Mouse (Mus musculus) kidney, postnatal 0 days (tissue): ENCODE measurements at regions not wholly inside any gene's neighbourhood (a gene's known extent, or its start where the extent isn't known, plus 50 kb on each side); places are given as distances from the start of the nearest gene placed in this dataset.
"Not testable (repeated sequence)": the region's sequence is repeated elsewhere in the genome, so short reads cannot be mapped to it uniquely, and the experiment has no call there.

Source experiments
- ATAC-seq: fragments of 200-750 bp; cut with Nextera tagmentation; replicated peaks from 2 replicates; pipeline ENCODE4 v1.8.0; 2017; ENCODE audit warnings: low read depth, moderate number of reproducible peaks, moderate TSS enrichment, moderate library complexity; ENCODE audit not compliant: low FRiP score
- DNase-seq: peaks from one replicate; pipeline ENCODE4 v3.0.0-alpha.2; 2016; ENCODE audit warnings: low spot score
- H3K27ac ChIP-seq: fragments of 300-500 bp; sonication (generic); 2 replicates; pipeline ENCODE4 v1.5.1; 2014; ENCODE audit warnings: mild to moderate bottlenecking
- H3K27me3 ChIP-seq: fragments of 300-500 bp; sonication (generic); 2 replicates; pipeline ENCODE4 v1.6.1; 2014; ENCODE audit warnings: low read length, mixed read lengths; ENCODE audit not compliant: insufficient read depth
- H3K36me3 ChIP-seq: fragments of 300-500 bp; sonication (generic); 2 replicates; pipeline ENCODE4 v1.6.1; 2014; ENCODE audit warnings: low read length, mixed read lengths; ENCODE audit not compliant: insufficient read depth
- H3K4me1 ChIP-seq: fragments of 300-500 bp; sonication (generic); replicated peaks from 2 replicates; pipeline ENCODE4 v1.6.1; 2014; ENCODE audit warnings: antibody characterized with exemption, low read length, mixed read lengths; ENCODE audit not compliant: insufficient read depth
- H3K4me2 ChIP-seq: fragments of 300-500 bp; sonication (generic); 2 replicates; pipeline ENCODE4 v1.6.1; 2014; ENCODE audit warnings: mild to moderate bottlenecking, low read length, moderate library complexity, mixed read lengths
- H3K4me3 ChIP-seq: fragments of 300-500 bp; sonication (generic); replicated peaks from 2 replicates; pipeline ENCODE4 v1.5.1; 2014; ENCODE audit warnings: low read depth, low read length
- H3K9ac ChIP-seq: fragments of 300-500 bp; sonication (generic); 2 replicates; pipeline ENCODE4 v1.6.1; 2014; ENCODE audit warnings: low read depth, low read length
- H3K9me3 ChIP-seq: fragments of 300-500 bp; sonication (generic); replicated peaks from 2 replicates; pipeline ENCODE4 v1.6.1; 2016; ENCODE audit warnings: low read length, inconsistent platforms, mixed read lengths
- CTCF ChIP-seq: IDR thresholded peaks from 2 replicates; pipeline ENCODE4 v1.5.1; 2016; ENCODE audit warnings: antibody characterized with exemption, low read depth, mild to moderate bottlenecking, moderate library complexity
- WGBS: fragments of 180-500 bp; shearing (Covaris S2); extraction: QIAGEN DNeasy Blood & Tissue Kit; methylation state at CpG from one replicate; pipeline ENCODE4 v1.1.7; 2014; 5-methylcytosine and 5-hydroxymethylcytosine counted together

- no peak for ATAC-seq
- H3K9me3 ChIP-seq, result no peaks in the 10 kb centered on the region
- WGBS, result 79% methylated on average over 5 of the region's 5 CpGs
- no peak overlapping the region for H3K4me3 ChIP-seq
- TF ChIP-seq CTCF, result no peak
- DNase-seq, result no peak
- no peaks in the 10 kb centered on the region for H3K27me3 ChIP-seq
- H3K9ac ChIP-seq, result no peak overlapping the region
- no peak overlapping the region for H3K4me2 ChIP-seq
- H3K27ac ChIP-seq, result no peak overlapping the region
- H3K4me1 ChIP-seq, result no peaks in the 10 kb centered on the region
- no peaks in the 10 kb centered on the region for H3K36me3 ChIP-seq
Measured at GRCm38 (mm10) chr7:83391388-83391787, 193.3 kb upstream of the Tmc3 start.

GRCm38 (mm10) chr7:83392181-83392580, 192.5 kb upstream of the Tmc3 start:
- Histone ChIP-seq H3K4me3 (no peak overlapping the region), H3K36me3 (no peaks in the 10 kb centered on the region), H3K4me2 (no peak overlapping the region), H3K27ac (no peak overlapping the region), H3K9me3 (no peaks in the 10 kb centered on the region), H3K9ac (no peak overlapping the region), H3K4me1 (no peaks in the 10 kb centered on the region), H3K27me3 (no peaks in the 10 kb centered on the region)
- ATAC-seq (no peak), DNase-seq (peak; percentile 56)
- no peak for TF ChIP-seq CTCF
- 79% methylated on average over 2 of the region's 2 CpGs for WGBS

GRCm38 (mm10) chr7:83392625-83393024, 192.1 kb upstream of the Tmc3 start:
- ATAC-seq (no peak), DNase-seq (no peak)
- Histone ChIP-seq H3K36me3 (no peaks in the 10 kb centered on the region), H3K27me3 (no peaks in the 10 kb centered on the region), H3K9ac (no peak overlapping the region), H3K9me3 (no peaks in the 10 kb centered on the region), H3K27ac (no peak overlapping the region), H3K4me1 (no peaks in the 10 kb centered on the region), H3K4me3 (no peak overlapping the region), H3K4me2 (no peak overlapping the region)
- TF ChIP-seq CTCF, result no peak

GRCm38 (mm10) chr7:83394156-83394555, 190.6 kb upstream of the Tmc3 start:
- no peak for ATAC-seq
- 77% methylated on average over 2 of the region's 2 CpGs for WGBS
- Histone ChIP-seq H3K9me3 (no peaks in the 10 kb centered on the region), H3K27me3 (no peaks in the 10 kb centered on the region), H3K36me3 (no peaks in the 10 kb centered on the region), H3K4me3 (no peak overlapping the region), H3K4me1 (no peaks in the 10 kb centered on the region), H3K27ac (no peak overlapping the region), H3K4me2 (no peak overlapping the region), H3K9ac (no peak overlapping the region)
- no peak for DNase-seq
- no peak for TF ChIP-seq CTCF

- Histone ChIP-seq H3K4me2 (no peak overlapping the region), H3K9me3 (no peaks in the 10 kb centered on the region), H3K27ac (no peak overlapping the region), H3K27me3 (no peaks in the 10 kb centered on the region), H3K4me1 (no peaks in the 10 kb centered on the region), H3K4me3 (no peak overlapping the region), H3K9ac (no peak overlapping the region), H3K36me3 (no peaks in the 10 kb centered on the region)
- DNase-seq (peak; percentile 41), ATAC-seq (no peak)
- TF ChIP-seq CTCF, result no peak
Measured at GRCm38 (mm10) chr7:83399668-83400067, 185.1 kb upstream of the Tmc3 start.

GRCm38 (mm10) chr7:83401001-83401400, 183.7 kb upstream of the Tmc3 start:
- no peaks in the 10 kb centered on the region for H3K4me1 ChIP-seq
- no peak for DNase-seq
- H3K36me3 ChIP-seq, result no peaks in the 10 kb centered on the region
- no peak overlapping the region for H3K4me2 ChIP-seq
- no peaks in the 10 kb centered on the region for H3K27me3 ChIP-seq
- no peaks in the 10 kb centered on the region for H3K9me3 ChIP-seq
- no peak for ATAC-seq
- WGBS, result 85% methylated on average over 5 of the region's 5 CpGs
- H3K4me3 ChIP-seq, result no peak overlapping the region
- no peak overlapping the region for H3K9ac ChIP-seq
- H3K27ac ChIP-seq, result no peak overlapping the region
- TF ChIP-seq CTCF, result no peak

- H3K4me1 ChIP-seq, H3K4me3 ChIP-seq, H3K27me3 ChIP-seq, DNase-seq, H3K27ac ChIP-seq, ATAC-seq, H3K4me2 ChIP-seq, H3K36me3 ChIP-seq, H3K9ac ChIP-seq, H3K9me3 ChIP-seq: not testable (repeated sequence)
- 79% methylated on average over 5 of the region's 5 CpGs for WGBS
Measured at GRCm38 (mm10) chr7:83412745-83413144, 172.0 kb upstream of the Tmc3 start.
